Mouse (Mus musculus) v-Abl transformed pro-B cells (cell line): ENCODE data around the gene Zc3h12d.

Experiments
- in situ Hi-C, 2 experiments: fragments of 400-800 bp; cut with MboI; formaldehyde crosslinking; loops; one replicate each; pipeline ENCODE4 v1.15.1; 2025; ENCODE audit not compliant: unreplicated experiment in 2 of 2

Gene Zc3h12d

GRCm38 (mm10) chr10:7832171-7832676 lies at the start of gene Zc3h12d:
Gene Zc3h12d (plus strand): TSS chr10:7832470.
- in situ Hi-C loops: loop anchor here (5.0 to 25.0 kb wide), 3 partner anchors 35 to 845 kb away; partner anchors contain the start of gene Tab2 (in 1 of the 2)

GRCm38 (mm10) chr10:7787319-7787718 lies 45.0 kb upstream of the Zc3h12d start:
- in situ Hi-C loops: loop anchor here (10.0 to 25.0 kb wide), 3 partner anchors 453 to 1975 kb away; partner anchors contain the start of genes Fbxo5 (in 2 of the 2) and Mtrf1l (in 2 of the 2)

DNA sequence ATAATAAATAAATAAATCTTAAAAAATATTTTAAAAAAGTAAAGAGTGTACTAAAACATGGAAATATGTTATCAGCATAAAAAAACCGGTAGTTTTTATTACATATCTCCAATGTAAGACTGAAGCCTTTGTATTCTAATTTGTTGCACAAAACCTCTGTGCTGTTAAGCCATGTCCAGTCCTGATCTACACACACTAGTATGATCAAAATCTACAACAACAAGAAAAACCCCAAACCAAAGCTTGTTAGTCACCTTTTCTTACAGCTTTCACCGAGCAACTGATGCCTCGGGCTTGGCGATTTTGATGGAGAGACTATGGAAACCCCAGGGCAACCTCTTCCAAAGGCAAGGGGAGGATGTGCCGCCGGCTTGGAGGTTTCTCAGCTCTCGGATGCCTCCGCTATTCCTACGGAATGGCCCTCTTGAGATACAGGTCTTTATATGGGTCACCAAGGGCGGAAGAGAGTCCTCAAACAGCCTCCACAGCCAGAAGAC lies 40.0 kb upstream of the Zc3h12d start:
- in situ Hi-C loops: loop anchor here (10.0 to 25.0 kb wide), 4 partner anchors 338 to 1980 kb away; partner anchors contain the start of genes Fbxo5 (in 2 of the 2) and Mtrf1l (in 2 of the 2)

GRCm38 (mm10) chr10:7792751-7793385 lies 39.4 kb upstream of the Zc3h12d start, which contains the start of the genes Ginm1 and Ppil4:
Gene Ginm1 (minus strand): TSS chr10:7792824.
Gene Ppil4 (plus strand): TSS chr10:7792891.
- in situ Hi-C loops: loop anchor here (10.0 to 25.0 kb wide), 4 partner anchors 338 to 1981 kb away; partner anchors contain the start of genes Fbxo5 (in 2 of the 2) and Mtrf1l (in 2 of the 2)

DNA sequence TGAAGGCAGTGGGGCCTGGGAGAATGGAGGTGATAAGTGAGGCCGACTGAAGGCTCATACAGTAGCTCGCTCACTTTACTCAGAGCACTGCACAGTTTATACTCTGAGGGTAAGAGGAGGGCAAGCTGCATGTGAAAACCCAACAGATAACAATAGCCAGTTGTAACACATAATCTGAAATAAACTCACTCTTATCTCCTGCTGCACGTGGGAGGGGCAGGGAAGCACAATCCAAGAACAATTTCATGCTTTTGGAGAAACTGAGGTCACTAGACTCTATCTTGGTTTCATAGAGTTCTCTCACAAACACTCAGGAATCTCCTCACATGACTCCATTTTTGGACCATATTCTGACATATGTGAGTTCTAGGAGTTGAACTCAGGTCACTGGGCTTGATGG lies 31.0 kb upstream of the Zc3h12d start:
- in situ Hi-C loops: no loop called here

GRCm38 (mm10) chr10:7802519-7803140 lies 29.6 kb upstream of the Zc3h12d start:
- in situ Hi-C loops: no loop called here

DNA sequence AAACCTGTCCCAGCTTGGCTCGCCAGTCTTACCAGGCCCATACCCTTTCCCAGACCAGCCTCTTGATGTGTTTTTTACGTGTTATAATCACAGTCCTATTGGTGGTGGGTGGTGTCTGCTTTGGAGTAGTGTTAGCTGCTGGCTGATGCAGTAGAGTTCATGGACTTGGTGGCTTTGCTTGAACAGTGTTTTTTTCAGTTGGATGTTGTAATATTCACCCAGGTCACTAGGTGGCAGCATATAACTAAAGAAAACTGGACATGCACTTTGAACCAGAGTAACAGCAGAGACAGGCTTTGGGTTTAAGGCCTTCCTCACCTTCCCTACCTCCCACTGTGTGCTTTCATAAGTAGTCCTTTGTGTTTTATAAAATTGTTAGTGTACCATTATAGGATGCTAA lies 22.3 kb upstream of the Zc3h12d start:
- in situ Hi-C loops: loop anchor here (5.0 to 10.0 kb wide), 5 partner anchors 65 to 432 kb away; no protein-coding TSS in a partner anchor

DNA sequence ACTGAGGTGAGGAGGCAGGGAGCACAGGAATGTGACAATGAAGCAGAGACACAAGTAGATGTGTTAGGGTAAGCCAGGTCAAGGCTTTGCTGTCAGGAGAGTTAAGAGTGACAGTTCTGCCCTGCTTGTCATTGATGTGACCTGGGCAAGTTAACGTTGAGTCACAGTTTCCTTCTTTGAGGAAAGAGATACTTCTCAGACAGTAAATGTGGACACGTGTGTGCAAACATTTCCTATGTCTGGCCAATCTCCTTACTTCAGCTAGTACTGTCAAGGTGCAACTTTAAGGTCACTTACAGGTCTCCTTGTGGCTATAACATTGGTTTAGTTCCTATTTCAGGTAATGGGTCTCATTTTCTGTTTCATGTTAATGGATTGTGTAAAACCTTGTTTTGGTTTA lies 15.8 kb upstream of the Zc3h12d start:
- in situ Hi-C loops: loop anchor here in 1 of 2 experiments (10.0 kb wide), 1 partner anchor 58 kb away; no protein-coding TSS in a partner anchor

- in situ Hi-C loops: loop anchor here in 1 of 2 experiments (10.0 kb wide), 1 partner anchor 56 kb away; no protein-coding TSS in a partner anchor
These were observed 13.6 kb upstream of the Zc3h12d start for GRCm38 (mm10) chr10:7818676-7819075.

- in situ Hi-C loops: loop anchor here in 1 of 2 experiments (10.0 kb wide), 1 partner anchor 56 kb away; no protein-coding TSS in a partner anchor
These were observed 13.1 kb upstream of the Zc3h12d start for GRCm38 (mm10) chr10:7819156-7819555.

DNA sequence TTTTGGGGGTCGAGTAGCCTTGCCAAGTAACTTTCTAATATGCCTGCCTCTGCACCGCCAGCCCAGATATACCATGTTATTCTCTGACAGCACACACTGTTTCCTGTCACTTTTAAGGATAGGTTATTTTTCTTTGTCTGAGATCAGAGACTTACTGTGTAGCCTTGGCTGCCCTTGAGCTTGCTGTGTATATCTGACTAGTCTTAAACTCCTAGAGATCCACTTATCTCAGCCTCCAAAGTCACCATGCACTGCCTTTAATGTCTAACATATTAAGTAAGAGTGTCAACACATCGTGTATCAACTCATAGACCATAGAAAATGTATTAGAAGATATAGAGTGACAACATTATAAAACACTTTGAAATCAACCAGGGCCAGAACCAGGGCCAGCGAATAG lies 12.7 kb upstream of the Zc3h12d start:
- in situ Hi-C loops: loop anchor here in 1 of 2 experiments (10.0 kb wide), 1 partner anchor 55 kb away; no protein-coding TSS in a partner anchor

DNA sequence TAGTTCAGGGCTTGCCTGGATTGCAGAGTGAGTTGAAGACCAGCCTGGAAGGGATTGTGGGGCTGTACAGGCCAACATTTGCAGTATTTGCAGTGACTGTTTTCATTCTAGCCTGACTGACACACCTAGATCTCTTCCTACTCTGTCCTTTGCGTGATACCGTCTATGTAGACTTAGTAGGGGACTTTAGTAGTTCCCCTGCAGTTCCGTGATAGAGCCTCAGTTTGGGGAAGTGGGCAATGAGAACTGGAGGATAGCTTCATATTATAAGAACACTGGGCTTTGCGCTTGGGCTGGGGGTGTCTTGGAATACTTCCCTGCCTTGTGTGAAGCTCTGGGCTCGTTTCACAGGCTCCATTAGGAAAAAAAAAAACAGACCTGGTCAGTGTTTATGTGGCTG lies 12.1 kb upstream of the Zc3h12d start:
- in situ Hi-C loops: no loop called here

GRCm38 (mm10) chr10:7821981-7822380 lies 10.3 kb upstream of the Zc3h12d start:
- in situ Hi-C loops: no loop called here

GRCm38 (mm10) chr10:7824663-7825280 lies 7.5 kb upstream of the Zc3h12d start:
- in situ Hi-C loops: loop anchor here in 1 of 2 experiments (25.0 kb wide), 1 partner anchor 837 kb away; no protein-coding TSS in a partner anchor

GRCm38 (mm10) chr10:7825281-7825665 lies 7.0 kb upstream of the Zc3h12d start:
- in situ Hi-C loops: loop anchor here in 1 of 2 experiments (25.0 kb wide), 1 partner anchor 838 kb away; no protein-coding TSS in a partner anchor

DNA sequence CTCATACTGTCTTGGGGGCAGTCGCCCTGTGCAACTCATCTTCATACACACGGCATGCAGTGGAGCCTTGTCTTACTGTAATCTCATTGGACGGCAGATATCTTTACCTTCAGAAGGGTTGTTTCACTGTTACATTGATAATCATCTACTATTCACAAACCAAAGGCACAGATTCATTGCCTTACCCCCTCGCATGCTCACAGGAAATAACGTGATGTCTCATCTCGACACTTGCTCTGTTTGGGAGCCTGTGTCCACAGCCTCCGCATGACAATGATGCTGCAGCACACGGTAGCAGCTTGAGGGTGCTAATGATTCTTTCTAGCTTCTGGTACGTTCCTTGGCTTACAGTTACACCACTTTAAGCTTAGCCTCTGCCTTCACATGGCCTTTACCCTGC lies 6.2 kb upstream of the Zc3h12d start:
- in situ Hi-C loops: loop anchor here in 1 of 2 experiments (25.0 kb wide), 1 partner anchor 839 kb away; no protein-coding TSS in a partner anchor

DNA sequence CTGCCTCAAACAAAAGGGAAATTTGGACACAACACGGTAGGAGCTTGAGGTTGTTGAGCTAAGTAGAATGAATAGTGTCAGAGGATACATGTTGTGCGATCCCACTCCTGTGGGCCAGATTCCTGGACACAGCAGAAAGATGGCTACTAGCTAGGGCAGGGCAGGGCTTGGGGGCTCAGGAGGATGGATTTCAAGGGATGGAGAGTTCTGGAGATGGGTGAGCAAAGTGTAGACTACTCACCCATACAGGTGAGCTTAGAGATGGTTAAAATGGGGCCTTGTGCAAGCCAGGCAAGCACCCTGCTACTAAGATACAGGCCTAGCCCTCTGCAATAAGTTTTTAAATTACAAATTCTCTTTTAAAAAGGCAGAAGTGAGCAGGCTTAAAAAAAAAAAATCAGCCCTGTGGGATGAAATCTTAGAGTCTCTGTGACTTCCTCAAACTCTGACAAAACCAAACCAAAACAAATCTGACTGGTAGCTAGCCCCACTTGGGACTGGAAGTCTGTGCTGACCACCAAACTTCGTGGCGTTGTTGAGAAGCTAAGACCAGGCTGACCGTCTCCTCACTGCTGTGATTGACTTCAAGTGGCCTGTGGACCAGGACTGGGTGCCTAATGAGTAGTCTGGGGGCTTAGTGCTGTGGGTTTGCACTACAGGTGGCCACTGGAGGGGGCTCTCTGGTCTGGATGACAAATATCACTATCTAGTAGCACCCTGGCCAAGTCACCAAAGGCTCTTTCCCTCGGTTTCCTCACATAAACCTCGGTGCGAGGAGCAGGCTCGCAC lies 1.3 kb downstream of the Zc3h12d start:
- in situ Hi-C loops: loop anchor here (5.0 to 25.0 kb wide), 3 partner anchors 34 to 846 kb away; partner anchors contain the start of gene Tab2 (in 1 of the 2)

GRCm38 (mm10) chr10:7834671-7835225 lies 2.5 kb downstream of the Zc3h12d start:
- in situ Hi-C loops: loop anchor here (5.0 to 25.0 kb wide), 3 partner anchors 33 to 847 kb away; partner anchors contain the start of gene Tab2 (in 1 of the 2)

DNA sequence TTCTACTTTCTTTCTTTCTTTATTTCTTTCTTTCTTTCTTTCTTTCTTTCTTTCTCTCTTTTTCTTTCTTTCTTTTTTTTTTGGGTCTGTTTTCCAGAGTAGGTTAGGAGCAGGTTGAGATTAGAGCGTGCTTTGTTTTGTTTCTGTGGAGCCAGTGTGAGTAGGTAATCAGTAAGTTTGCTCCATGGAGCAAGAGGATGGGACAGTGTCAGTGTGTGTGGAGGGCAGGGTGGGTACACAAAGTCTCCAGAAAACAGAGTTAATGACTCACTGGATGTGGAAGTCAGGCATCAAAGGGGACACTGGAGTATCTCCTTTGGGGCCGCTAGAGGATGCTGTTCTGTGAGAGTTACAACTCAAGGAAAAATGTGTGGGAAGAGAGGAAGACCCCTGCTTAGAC lies 4.6 kb downstream of the Zc3h12d start:
- in situ Hi-C loops: loop anchor here (10.0 to 25.0 kb wide), 2 partner anchors 118 to 850 kb away; partner anchors contain the start of gene Tab2 (in 1 of the 2)
